ENCODE assay signal across 33 mouse cellular contexts in genomic region chr9:44168931-44169330, GRCm38 (mm10). TPM values are rescaled to one million over a fixed set of nuclear protein-coding genes. Genes with fewer than 3 reads are reported as not detected.
A peak's percentile ranks its signal among the peaks of the same experiment; 100 is the strongest.
DNase-seq lines count a peak whose midpoint lies in the region; ATAC-seq and TF ChIP-seq lines count a peak whose summit lies in the region.
"Had no signal": no experiment of that assay in that cellular context is flagged by ENCODE, and none has a peak within 500 bp of the region (broad histone marks: within the 10 kb centered on the region; RNA-seq: fewer than 3 reads in every experiment).

No protein-coding gene starts in this region.

- WGBS in heart, embryonic 12.5 days, result 64% methylated on average over 5 of the region's 5 CpGs
- WGBS in liver, adult 2 months, result 15% methylated on average over 5 of the region's 5 CpGs
- 57% methylated on average over 5 of the region's 5 CpGs for WGBS in liver, embryonic 12.5 days (ENCODE audit: insufficient replicate concordance)
- WGBS in spleen, adult 2 months, result 65% methylated on average over 5 of the region's 5 CpGs

- peaks cover 28% of the 10 kb centered on the region for H3K4me1 ChIP-seq in heart, embryonic 12.5 days (replicated peaks)
- H3K4me1 ChIP-seq in liver, adult 2 months (ENCODE audit: control insufficient read depth, insufficient read depth, low read length), result peaks cover 6% of the 10 kb centered on the region
- H3K4me1 ChIP-seq in liver, embryonic 12.5 days, result peaks cover 19% of the 10 kb centered on the region
- peaks cover 6% of the 10 kb centered on the region for H3K4me1 ChIP-seq in spleen, adult 2 months (ENCODE audit: control insufficient read depth, insufficient read depth, insufficient read length)
- H3K4me1 ChIP-seq: embryonic facial prominence, embryonic 10.5 days; embryonic facial prominence, embryonic 13.5 days; forebrain, embryonic 10.5 days; forebrain, embryonic 13.5 days; hindbrain, embryonic 10.5 days; hindbrain, embryonic 13.5 days had no signal

- 0 out of 2 replicates have a peak overlapping the region, but pooled peaks have one; percentile 30 for H3K9ac ChIP-seq in heart, embryonic 12.5 days
- H3K9ac ChIP-seq in liver, adult 2 months (ENCODE audit: low read depth, low read length), result no peak overlapping the region
- H3K9ac ChIP-seq in liver, embryonic 12.5 days, result no peak overlapping the region
- H3K9ac ChIP-seq: embryonic facial prominence, embryonic 13.5 days; forebrain, embryonic 13.5 days; hindbrain, embryonic 13.5 days had no signal

- H3K27me3 ChIP-seq in heart, embryonic 12.5 days (replicated peaks), result no peaks in the 10 kb centered on the region
- no peaks in the 10 kb centered on the region for H3K27me3 ChIP-seq in liver, adult 2 months (ENCODE audit: control insufficient read depth, insufficient read depth, low read length)
- H3K27me3 ChIP-seq in liver, embryonic 12.5 days (replicated peaks), result no peaks in the 10 kb centered on the region
- no peaks in the 10 kb centered on the region for H3K27me3 ChIP-seq in spleen, adult 2 months (ENCODE audit: control insufficient read depth, insufficient read depth, low read length)
- H3K27me3 ChIP-seq: CH12.LX; embryonic facial prominence, embryonic 13.5 days; forebrain, embryonic 13.5 days; hindbrain, embryonic 13.5 days; Patski had no signal

- H3K36me3 ChIP-seq in heart, embryonic 12.5 days, result peaks cover 55% of the 10 kb centered on the region
- peaks cover 4% of the 10 kb centered on the region; the same call in 1 of the 2 replicates for H3K36me3 ChIP-seq in liver, adult 2 months (ENCODE audit: control insufficient read depth, insufficient read depth, low read length)
- peaks cover 71% of the 10 kb centered on the region for H3K36me3 ChIP-seq in liver, embryonic 12.5 days
- H3K36me3 ChIP-seq in spleen, adult 2 months (ENCODE audit: control insufficient read depth, insufficient read depth, low read length), result peaks cover 28% of the 10 kb centered on the region

- no peaks in the 10 kb centered on the region for H3K9me3 ChIP-seq in heart, embryonic 12.5 days (replicated peaks)
- no peaks in the 10 kb centered on the region for H3K9me3 ChIP-seq in liver, embryonic 12.5 days (replicated peaks)
- H3K9me3 ChIP-seq: embryonic facial prominence, embryonic 10.5 days; embryonic facial prominence, embryonic 13.5 days; forebrain, embryonic 10.5 days; forebrain, embryonic 13.5 days; G1E; hindbrain, embryonic 10.5 days; hindbrain, embryonic 13.5 days had no signal

- H3K4me3 ChIP-seq in heart, embryonic 12.5 days, result no peak overlapping the region
- no peak overlapping the region for H3K4me3 ChIP-seq in liver, adult 2 months (ENCODE audit: insufficient read depth, low read depth, low read length)
- no peak overlapping the region for H3K4me3 ChIP-seq in liver, embryonic 12.5 days
- H3K4me3 ChIP-seq in spleen, adult 2 months (ENCODE audit: extremely low read depth, insufficient read depth, insufficient read length), result no peak overlapping the region
- H3K4me3 ChIP-seq: embryonic facial prominence, embryonic 10.5 days; embryonic facial prominence, embryonic 13.5 days; erythroblast, embryonic 14.5 days; forebrain, embryonic 10.5 days; forebrain, embryonic 13.5 days; gastrocnemius, adult 2 months; hindbrain, embryonic 10.5 days; hindbrain, embryonic 13.5 days had no signal

- no peak for DNase-seq in heart, postnatal 14 days
- DNase-seq in liver, adult 2 months (ENCODE audit: extremely low read depth, low read depth, low spot score), result peak; percentile 84
- DNase-seq in spleen, adult 2 months (ENCODE audit: low read depth in 1 of 2, low spot score in 2 of 2), result no peak
- DNase-seq in spleen, postnatal 10 days (ENCODE audit: low spot score in 2 of 2), result no peak
- DNase-seq in frontal cortex, postnatal 14 days (ENCODE audit: low spot score in 2 of 2), result no peak
- DNase-seq: adrenal gland, postnatal 10 days; adrenal gland, postnatal 36 days; B cell, adult 2 months; cerebellum, adult 11 months; cerebellum, adult 2 months; cerebellum, postnatal 10 days; cerebellum, postnatal 36 days; embryo, embryonic 11 days; gastrocnemius, adult 2 months; gastrocnemius, postnatal 14 days; heart, adult 18-20 months had no signal

- TF ChIP-seq CTCF in liver, adult 2 months (IDR thresholded peaks at IDR 0.05; ENCODE audit: low read depth, low read length), result no peak
- TF ChIP-seq CTCF in spleen, adult 2 months (IDR thresholded peaks at IDR 0.05; ENCODE audit: extremely low read depth, insufficient read depth, insufficient read length, insufficient replicate concordance), result no peak

- H3K27ac ChIP-seq in heart, embryonic 12.5 days (ENCODE audit: poor library complexity, severe bottlenecking), result peak overlapping the region; percentile 38; the same call in 1 of the 2 replicates
- no peak overlapping the region for H3K27ac ChIP-seq in liver, adult 2 months (replicated peaks; ENCODE audit: insufficient read depth, low read depth, low read length)
- H3K27ac ChIP-seq in liver, embryonic 12.5 days, result no peak overlapping the region
- 0 out of 2 replicates have a peak overlapping the region, but pooled peaks have one; percentile 39 for H3K27ac ChIP-seq in spleen, adult 2 months (ENCODE audit: insufficient read depth, low read length)
- H3K27ac ChIP-seq: embryonic facial prominence, embryonic 10.5 days; embryonic facial prominence, embryonic 13.5 days; forebrain, embryonic 10.5 days; forebrain, embryonic 13.5 days; gastrocnemius, adult 2 months; hindbrain, embryonic 10.5 days; hindbrain, embryonic 13.5 days; hindbrain, postnatal 0 days had no signal

- TF ChIP-seq POLR2A in liver, adult 2 months (IDR thresholded peaks at IDR 0.05; ENCODE audit: extremely low read depth, insufficient read depth, low read length), result no peak
- no peak for TF ChIP-seq POLR2A in spleen, adult 2 months (IDR thresholded peaks at IDR 0.05; ENCODE audit: low read depth, low read length)

- no peak for ATAC-seq in heart, embryonic 12.5 days (ENCODE audit: insufficient number of reproducible peaks, low FRiP score)
- ATAC-seq in liver, embryonic 12.5 days, result no peak
- ATAC-seq in erythroid progenitor cell, adult 5-6 weeks (replicated peaks; ENCODE audit: low FRiP score, poor library complexity, severe bottlenecking), result no peak
- ATAC-seq: forebrain, embryonic 13.5 days; forebrain, embryonic 16.5 days; hindbrain, postnatal 0 days; inflammation-experienced regulatory T-cells, adult 6 months; intestine, embryonic 16.5 days; Patski had no signal

- no peak overlapping the region for H3K4me2 ChIP-seq in heart, embryonic 12.5 days
- H3K4me2 ChIP-seq in liver, embryonic 12.5 days, result no peak overlapping the region
- H3K4me2 ChIP-seq: embryonic facial prominence, embryonic 13.5 days; forebrain, embryonic 13.5 days; hindbrain, embryonic 13.5 days had no signal

- no peaks in the 10 kb centered on the region for H3K79me2 ChIP-seq in liver, adult 2 months (ENCODE audit: control insufficient read depth, insufficient read depth, low read length)

- intact Hi-C loops in heart, postnatal 14 days (cut with DNase I), result no loop called here

RNA-seq across cellular contexts. Expression of gene Mcam, which starts 34.7 kb away (rescaled TPM):
- polyA plus RNA-seq in heart, embryonic 12.5 days (2016; fragmentation: Nextera tagmentation; extraction: Ambion mirVana), result 129 and 130 TPM in 2 replicates
- 10 to 100 TPM; 81.2 to 82.3 TPM for total RNA-seq in heart, postnatal 14 days (2021)
- 3.6 and 6.7 TPM in 2 replicates for total RNA-seq in liver, adult 2 months (2014; rRNA removed)
- polyA plus RNA-seq in liver, adult 2 months (2012; rRNA removed), result 4.2 and 4.5 TPM in 2 replicates
- 6.1 and 6.3 TPM in 2 replicates for polyA plus RNA-seq in liver, embryonic 12.5 days (2016; fragmentation: Nextera tagmentation; extraction: Ambion mirVana)
- 12.7 and 13.9 TPM in 2 replicates for polyA plus RNA-seq in spleen, adult 2 months (2012; rRNA removed)
- not detected in 2 replicates for total RNA-seq in erythroid progenitor cell, adult 5-6 weeks (2015; ENCODE audit: low replicate concordance)
- total RNA-seq in erythroid progenitor cell, adult 5-6 weeks (2017; ENCODE audit: low replicate concordance), result 0.30 TPM in 1 of 2 replicates, not detected in the other
- polyA plus RNA-seq: erythroblast, embryonic 14.5 days; G1E had no signal

RNA-seq across cellular contexts. Expression of gene Rnf26, which starts 55.6 kb away (rescaled TPM):
- 48.4 and 51.3 TPM in 2 replicates for polyA plus RNA-seq in heart, embryonic 12.5 days (2016; fragmentation: Nextera tagmentation; extraction: Ambion mirVana)
- 10 to 100 TPM; 10.1 to 11.3 TPM for total RNA-seq in heart, postnatal 14 days (2021)
- total RNA-seq in liver, adult 2 months (2014; rRNA removed), result 3.1 and 5.0 TPM in 2 replicates
- 16.7 and 19.0 TPM in 2 replicates for polyA plus RNA-seq in liver, adult 2 months (2012; rRNA removed)
- polyA plus RNA-seq in liver, embryonic 12.5 days (2016; fragmentation: Nextera tagmentation; extraction: Ambion mirVana), result 57.6 and 58.7 TPM in 2 replicates
- polyA plus RNA-seq in spleen, adult 2 months (2012; rRNA removed), result 21.3 and 27.1 TPM in 2 replicates
- total RNA-seq in erythroid progenitor cell, adult 5-6 weeks (2015; ENCODE audit: low replicate concordance), result 83.4 and 94.4 TPM in 2 replicates
- 43.9 and 53.3 TPM in 2 replicates for total RNA-seq in erythroid progenitor cell, adult 5-6 weeks (2017; ENCODE audit: low replicate concordance)

RNA-seq across cellular contexts. Expression of gene Gm49380, which starts 55.6 kb away (rescaled TPM):
- polyA plus RNA-seq in heart, embryonic 12.5 days (2016; fragmentation: Nextera tagmentation; extraction: Ambion mirVana), result 0.20 TPM in 1 of 2 replicates, not detected in the other
- total RNA-seq in heart, postnatal 14 days (2021), result under 1 TPM in 1 of 2 experiments, not detected in 1; 0.12 TPM
- 0.09 TPM in 1 of 2 replicates, not detected in the other for total RNA-seq in liver, adult 2 months (2014; rRNA removed)
- polyA plus RNA-seq in liver, adult 2 months (2012; rRNA removed), result not detected in 2 replicates
- polyA plus RNA-seq in liver, embryonic 12.5 days (2016; fragmentation: Nextera tagmentation; extraction: Ambion mirVana), result not detected in 2 replicates
- polyA plus RNA-seq in spleen, adult 2 months (2012; rRNA removed), result 0.05 TPM in 1 of 2 replicates, not detected in the other
- total RNA-seq in erythroid progenitor cell, adult 5-6 weeks (2015; ENCODE audit: low replicate concordance), result not detected in 2 replicates
- total RNA-seq in erythroid progenitor cell, adult 5-6 weeks (2017; ENCODE audit: low replicate concordance), result 1.4 TPM in 1 of 2 replicates, not detected in the other
- total RNA-seq: CH12.LX; hindbrain, postnatal 0 days had no signal
- polyA plus RNA-seq: erythroblast, embryonic 14.5 days; forebrain, embryonic 13.5 days; G1E; hindbrain, postnatal 0 days; inflammation-experienced regulatory T-cells, adult 6 months had no signal

Comparison
In these comparisons a context has a peak if more than half of its experiments do, and no peak if none do; other contexts are left out.
1. H3K27ac ChIP-seq: peak in heart, embryonic 12.5 days (single experiment) and spleen, adult 2 months (single experiment); none in liver, adult 2 months (single experiment) and liver, embryonic 12.5 days (single experiment).